Mouse (Mus musculus) midbrain, embryonic 16.5 days (tissue): Measurements from ENCODE around the gene Gpn2. TPM values are rescaled to one million over a fixed set of nuclear protein-coding genes. Genes with fewer than 3 reads are reported as not detected.

ENCODE experiments used
- ATAC-seq: fragments of 200-750 bp; cut with Nextera tagmentation; 2 replicates; pipeline ENCODE4 v1.8.0; 2017; ENCODE audit warnings: moderate TSS enrichment
- H3K27ac ChIP-seq: fragments of 300-500 bp; sonication (generic); 2 replicates; pipeline ENCODE4 v1.5.1; 2014; ENCODE audit warnings: mild to moderate bottlenecking, low read length, mixed read lengths
- H3K27me3 ChIP-seq: fragments of 300-500 bp; sonication (generic); 2 replicates; pipeline ENCODE4 v1.6.1; 2014; ENCODE audit warnings: low read depth, low read length, mixed read lengths; ENCODE audit not compliant: control insufficient read depth, insufficient read depth
- H3K36me3 ChIP-seq: fragments of 300-500 bp; sonication (generic); 2 replicates; pipeline ENCODE4 v1.6.1; 2014; ENCODE audit warnings: mild to moderate bottlenecking, low read length, moderate library complexity, mixed read lengths; ENCODE audit not compliant: control insufficient read depth, insufficient read depth
- H3K4me1 ChIP-seq: fragments of 300-500 bp; sonication (generic); 2 replicates; pipeline ENCODE4 v1.6.1; 2014; ENCODE audit warnings: mild to moderate bottlenecking, low read length, mixed read lengths; ENCODE audit not compliant: control insufficient read depth, insufficient read depth
- H3K4me2 ChIP-seq: fragments of 300-500 bp; sonication (generic); 2 replicates; pipeline ENCODE4 v1.6.1; 2014; ENCODE audit warnings: mild to moderate bottlenecking, low read length, mixed read lengths
- H3K4me3 ChIP-seq: fragments of 300-500 bp; sonication (generic); 2 replicates; pipeline ENCODE4 v1.5.1; 2014; ENCODE audit warnings: low read depth, mild to moderate bottlenecking, low read length, moderate library complexity, mixed read lengths
- H3K9ac ChIP-seq: fragments of 300-500 bp; sonication (generic); 2 replicates; pipeline ENCODE4 v1.6.1; 2014; ENCODE audit warnings: low read depth, low read length, mixed read lengths
- H3K9me3 ChIP-seq: fragments of 300-500 bp; sonication (generic); replicated peaks from 2 replicates; pipeline ENCODE4 v1.6.1; 2014; ENCODE audit warnings: mild to moderate bottlenecking, low read length, mixed read lengths; ENCODE audit not compliant: control insufficient read depth, poor library complexity, severe bottlenecking
- WGBS: fragments of 180-500 bp; shearing (Covaris S2); extraction: QIAGEN DNeasy Blood & Tissue Kit; methylation state at CpG from one replicate; pipeline ENCODE4 v1.1.7; 2014; 5-methylcytosine and 5-hydroxymethylcytosine counted together
- polyA plus RNA-seq: library from polyadenylated mRNA; unstranded; fragments of >200 nt; fragmentation: Nextera tagmentation; extraction: Ambion mirVana; gene quantifications from 2 replicates; pipeline ENCODE4 v1.2.1, GENCODE M21; 2015

Gpn2 gene
- polyA plus RNA-seq, 1 experiment from 2014 or later = 16.1 TPM

DNA sequence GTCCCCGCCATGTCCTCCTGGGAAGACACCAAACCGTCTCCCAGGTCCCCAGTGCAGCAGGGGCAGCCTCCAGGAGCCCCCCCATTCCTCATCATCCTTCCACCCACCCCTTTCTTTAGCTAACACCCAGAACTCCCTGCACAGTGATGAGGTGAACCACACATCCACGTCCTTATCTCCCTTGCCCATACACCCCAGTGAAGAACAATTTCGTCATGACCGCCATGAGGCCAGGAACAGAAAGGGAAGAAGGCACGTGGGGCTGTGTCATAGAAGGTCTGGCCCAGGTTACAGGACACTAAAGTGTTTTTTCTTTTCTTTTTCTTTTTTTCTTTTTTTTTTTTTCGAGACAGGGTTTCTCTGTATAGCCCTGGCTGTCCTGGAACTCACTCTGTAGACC is 40.7 kb downstream of the Gpn2 start:
- no peak overlapping the region for H3K9ac ChIP-seq
- no peak overlapping the region for H3K4me2 ChIP-seq
- WGBS = 93% methylated on average over 7 of the region's 7 CpGs
- ATAC-seq = no peak
- no peaks in the 10 kb centered on the region for H3K27me3 ChIP-seq
- no peaks in the 10 kb centered on the region for H3K4me1 ChIP-seq
- no peaks in the 10 kb centered on the region for H3K9me3 ChIP-seq
- H3K36me3 ChIP-seq = peaks cover 6% of the 10 kb centered on the region; the same call in 1 of the 2 replicates
- no peak overlapping the region for H3K4me3 ChIP-seq
- no peak overlapping the region for H3K27ac ChIP-seq

- H3K9me3 ChIP-seq = no peaks in the 10 kb centered on the region
- H3K27me3 ChIP-seq = no peaks in the 10 kb centered on the region
- 45% methylated on average over 11 of the region's 11 CpGs for WGBS
- no peak for ATAC-seq
- no peak overlapping the region for H3K9ac ChIP-seq
- H3K4me3 ChIP-seq = no peak overlapping the region
- H3K4me1 ChIP-seq = peaks cover 5% of the 10 kb centered on the region
- no peak overlapping the region for H3K4me2 ChIP-seq
- H3K36me3 ChIP-seq = peaks cover 6% of the 10 kb centered on the region; the same call in 1 of the 2 replicates
- H3K27ac ChIP-seq = no peak overlapping the region
Measured at GRCm38 (mm10) chr4:133625621-133626071, 41.5 kb downstream of the Gpn2 start.

DNA sequence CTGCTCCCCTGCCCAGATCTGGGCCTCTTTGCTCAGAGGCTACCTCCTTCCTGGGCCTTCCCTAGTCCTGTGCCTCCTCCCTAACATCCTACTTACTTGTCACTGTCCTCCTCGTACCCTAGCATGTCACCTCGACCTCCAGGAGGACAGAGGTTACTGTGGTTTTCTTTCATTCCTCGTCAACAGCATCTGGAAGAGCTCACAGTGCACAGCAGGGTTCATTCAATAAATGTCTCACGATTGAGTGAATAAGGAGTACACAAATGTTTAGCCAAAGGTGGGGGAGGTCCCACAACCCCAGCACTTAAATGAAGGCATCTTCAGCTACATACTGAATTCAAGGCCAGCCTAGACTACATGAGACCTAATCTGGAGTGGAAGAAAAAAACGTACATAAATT is 42.1 kb downstream of the Gpn2 start:
- no peak overlapping the region for H3K27ac ChIP-seq
- peaks cover 6% of the 10 kb centered on the region; the same call in 1 of the 2 replicates for H3K36me3 ChIP-seq
- no peak overlapping the region for H3K4me2 ChIP-seq
- H3K9ac ChIP-seq = no peak overlapping the region
- peaks cover 8% of the 10 kb centered on the region for H3K4me1 ChIP-seq
- H3K9me3 ChIP-seq = no peaks in the 10 kb centered on the region
- H3K27me3 ChIP-seq = no peaks in the 10 kb centered on the region
- H3K4me3 ChIP-seq = no peak overlapping the region
- no peak for ATAC-seq
- 37% methylated on average over 5 of the region's 5 CpGs for WGBS

DNA sequence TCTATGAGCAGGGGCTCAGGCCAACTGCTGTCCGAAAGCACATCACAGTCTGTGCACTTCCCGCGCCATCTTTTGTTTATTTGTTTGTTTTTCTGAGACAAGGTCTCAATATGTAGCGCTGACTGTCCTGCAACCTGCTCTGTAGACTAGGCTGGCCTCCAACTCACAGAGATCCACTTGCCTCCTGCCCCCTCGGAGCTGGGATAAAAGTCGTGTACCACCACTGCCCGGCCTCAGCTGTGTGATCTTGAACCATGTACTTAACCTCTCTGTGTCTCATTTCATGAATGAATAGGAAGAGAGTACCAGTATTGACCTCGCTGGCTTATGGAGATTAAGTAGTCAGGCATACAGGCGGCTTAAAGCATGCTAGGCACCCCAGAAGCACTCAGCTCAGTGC is 42.5 kb downstream of the Gpn2 start:
- Histone ChIP-seq H3K9me3 (no peaks in the 10 kb centered on the region), H3K4me3 (no peak overlapping the region), H3K27me3 (no peaks in the 10 kb centered on the region), H3K27ac (no peak overlapping the region), H3K4me2 (no peak overlapping the region), H3K36me3 (peaks cover 6% of the 10 kb centered on the region; the same call in 1 of the 2 replicates), H3K9ac (no peak overlapping the region), H3K4me1 (peaks cover 10% of the 10 kb centered on the region)
- WGBS = 81% methylated on average over 9 of the region's 9 CpGs
- ATAC-seq = no peak

GRCm38 (mm10) chr4:133627039-133627438 is 42.9 kb downstream of the Gpn2 start:
- H3K4me1 ChIP-seq = peaks cover 14% of the 10 kb centered on the region
- H3K9ac ChIP-seq = no peak overlapping the region
- no peak for ATAC-seq
- 89% methylated on average over 14 of the region's 14 CpGs for WGBS
- no peak overlapping the region for H3K4me3 ChIP-seq
- no peaks in the 10 kb centered on the region for H3K27me3 ChIP-seq
- no peak overlapping the region for H3K27ac ChIP-seq
- H3K9me3 ChIP-seq = no peaks in the 10 kb centered on the region
- H3K36me3 ChIP-seq = peaks cover 6% of the 10 kb centered on the region; the same call in 1 of the 2 replicates
- H3K4me2 ChIP-seq = no peak overlapping the region

- 88% methylated on average over 2 of the region's 2 CpGs for WGBS
- ATAC-seq = no peak
Measured at GRCm38 (mm10) chr4:133628517-133628916, 44.4 kb downstream of the Gpn2 start.

DNA sequence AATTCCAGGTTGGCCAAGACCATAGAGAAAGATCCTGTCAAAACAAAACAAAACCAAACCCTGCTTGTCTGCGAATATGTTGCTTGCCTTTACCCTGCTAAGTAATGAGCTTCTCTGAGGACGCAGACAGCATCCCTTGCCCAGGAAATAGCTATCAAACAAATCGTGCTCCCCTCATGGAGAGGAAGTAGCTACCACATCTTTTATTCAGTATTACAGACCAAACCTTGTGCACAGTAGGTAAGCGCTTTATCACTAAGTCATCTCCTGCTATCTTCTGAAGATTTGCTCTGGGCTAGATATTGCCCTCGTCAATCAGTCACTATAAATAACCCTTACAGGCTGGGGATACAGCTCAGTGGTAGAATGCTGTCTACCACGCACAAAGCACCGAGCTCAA is 45.0 kb downstream of the Gpn2 start:
- Histone ChIP-seq H3K4me3 (no peak overlapping the region), H3K4me2 (no peak overlapping the region), H3K36me3 (peaks cover 6% of the 10 kb centered on the region; the same call in 1 of the 2 replicates), H3K9ac (no peak overlapping the region), H3K27me3 (no peaks in the 10 kb centered on the region), H3K27ac (no peak overlapping the region), H3K9me3 (no peaks in the 10 kb centered on the region), H3K4me1 (peaks cover 22% of the 10 kb centered on the region)
- WGBS = 85% methylated on average over 7 of the region's 7 CpGs
- no peak for ATAC-seq

More at GRCm38 (mm10) chr4:133628517-133628916, 44.4 kb downstream of the Gpn2 start:
- H3K27ac ChIP-seq = no peak overlapping the region
- peaks cover 19% of the 10 kb centered on the region for H3K4me1 ChIP-seq
- no peak overlapping the region for H3K9ac ChIP-seq
- H3K27me3 ChIP-seq = no peaks in the 10 kb centered on the region
- no peaks in the 10 kb centered on the region for H3K9me3 ChIP-seq
- H3K36me3 ChIP-seq = peaks cover 6% of the 10 kb centered on the region; the same call in 1 of the 2 replicates
- H3K4me3 ChIP-seq = no peak overlapping the region
- H3K4me2 ChIP-seq = no peak overlapping the region

- H3K9me3 ChIP-seq = no peaks in the 10 kb centered on the region
- H3K9ac ChIP-seq = no peak overlapping the region
- no peak overlapping the region for H3K27ac ChIP-seq
- no peak overlapping the region for H3K4me2 ChIP-seq
- peaks cover 22% of the 10 kb centered on the region for H3K4me1 ChIP-seq
- H3K4me3 ChIP-seq = no peak overlapping the region
- WGBS = 89% methylated on average over 8 of the region's 8 CpGs
- peaks cover 5% of the 10 kb centered on the region; the same call in 1 of the 2 replicates for H3K36me3 ChIP-seq
- H3K27me3 ChIP-seq = no peaks in the 10 kb centered on the region
- no peak for ATAC-seq
Measured at GRCm38 (mm10) chr4:133630326-133630920, 46.3 kb downstream of the Gpn2 start.

- Histone ChIP-seq H3K9ac (no peak overlapping the region), H3K36me3 (0 out of 2 replicates have a peak, but pooled peaks cover under 1% of the 10 kb centered on the region), H3K4me1 (peaks cover 22% of the 10 kb centered on the region), H3K4me2 (peak overlapping the region; percentile 86; the same call in 1 of the 2 replicates), H3K4me3 (no peak overlapping the region), H3K9me3 (no peaks in the 10 kb centered on the region), H3K27ac (no peak overlapping the region), H3K27me3 (no peaks in the 10 kb centered on the region)
- ATAC-seq = no peak
- 85% methylated on average over 14 of the region's 14 CpGs for WGBS
Measured at GRCm38 (mm10) chr4:133631071-133631768, 47.1 kb downstream of the Gpn2 start.
